Mouse (Mus musculus) neural tube, embryonic 15.5 days (tissue): ENCODE measurements around the gene Snx1. TPM values are rescaled to one million over a fixed set of nuclear protein-coding genes. Genes with fewer than 3 reads are reported as not detected.

ENCODE experiments used
- ATAC-seq: fragments of 200-750 bp; cut with Nextera tagmentation; 2 replicates; pipeline ENCODE4 v1.8.0; 2017; ENCODE audit warnings: mild to moderate bottlenecking, moderate TSS enrichment, moderate library complexity; ENCODE audit not compliant: low FRiP score
- H3K27ac ChIP-seq: fragments of 300-500 bp; sonication (generic); replicated peaks from 2 replicates; pipeline ENCODE4 v1.5.1; 2015; ENCODE audit warnings: mild to moderate bottlenecking, inconsistent platforms
- H3K27me3 ChIP-seq: fragments of 300-500 bp; sonication (generic); replicated peaks from 2 replicates; pipeline ENCODE4 v1.6.1; 2015; ENCODE audit warnings: inconsistent platforms
- H3K36me3 ChIP-seq: fragments of 300-500 bp; sonication (generic); 2 replicates; pipeline ENCODE4 v1.6.1; 2015; ENCODE audit warnings: inconsistent platforms
- H3K4me1 ChIP-seq: fragments of 300-500 bp; sonication (generic); 2 replicates; pipeline ENCODE4 v1.6.1; 2015; ENCODE audit warnings: inconsistent platforms
- H3K4me2 ChIP-seq: fragments of 300-500 bp; sonication (generic); 2 replicates; pipeline ENCODE4 v1.6.1; 2015; ENCODE audit warnings: inconsistent platforms, mild to moderate bottlenecking, moderate library complexity
- H3K4me3 ChIP-seq: fragments of 300-500 bp; sonication (generic); replicated peaks from 2 replicates; pipeline ENCODE4 v1.5.1; 2015; ENCODE audit warnings: mild to moderate bottlenecking, inconsistent platforms
- H3K9ac ChIP-seq: fragments of 300-500 bp; sonication (generic); replicated peaks from 2 replicates; pipeline ENCODE4 v1.6.1; 2015; ENCODE audit warnings: mild to moderate bottlenecking, inconsistent platforms
- H3K9me3 ChIP-seq: fragments of 300-500 bp; sonication (generic); replicated peaks from 2 replicates; pipeline ENCODE4 v1.6.1; 2016; ENCODE audit warnings: inconsistent platforms
- WGBS: fragments of 180-500 bp; shearing (Covaris S2); methylation state at CpG from one replicate; pipeline ENCODE4 v1.1.7; 2015; ENCODE audit warnings: mixed read lengths; 5-methylcytosine and 5-hydroxymethylcytosine counted together
- polyA plus RNA-seq: library from polyadenylated mRNA; unstranded; fragments of >200 nt; fragmentation: Nextera tagmentation; extraction: Ambion mirVana; gene quantifications from 2 replicates; pipeline ENCODE4 v1.2.1, GENCODE M21; 2015

Gene Snx1
- polyA plus RNA-seq, 1 experiment from 2014 or later: 70.4 TPM

DNA sequence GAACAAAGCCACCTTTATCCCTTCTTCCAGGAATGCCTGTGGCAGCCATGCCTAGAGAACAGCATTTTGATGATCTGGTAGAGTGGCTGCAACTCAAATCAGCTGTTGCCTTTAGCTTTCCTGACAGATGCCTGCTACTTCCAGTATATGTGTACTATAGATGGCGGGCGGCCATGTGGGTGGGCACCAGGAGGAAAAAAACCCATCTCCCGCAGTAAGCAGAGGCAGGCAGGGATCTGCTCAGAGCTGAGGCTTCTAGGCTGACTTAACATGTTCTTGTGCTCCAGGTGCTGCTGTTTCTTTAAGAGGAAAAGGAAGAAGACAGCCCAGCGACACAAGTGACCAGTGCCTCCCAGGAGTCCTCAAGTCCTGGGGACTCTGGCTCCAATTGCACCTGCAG is 87.1 kb downstream of the Snx1 start:
- no peak overlapping the region for H3K27ac ChIP-seq
- H3K9me3 ChIP-seq: no peaks in the 10 kb centered on the region
- peaks cover 30% of the 10 kb centered on the region for H3K36me3 ChIP-seq
- H3K27me3 ChIP-seq: no peaks in the 10 kb centered on the region
- no peak overlapping the region for H3K9ac ChIP-seq
- no peak for ATAC-seq
- 92% methylated on average over 4 of the region's 4 CpGs for WGBS
- H3K4me3 ChIP-seq: no peak overlapping the region
- no peak overlapping the region for H3K4me2 ChIP-seq
- no peaks in the 10 kb centered on the region for H3K4me1 ChIP-seq

- no peaks in the 10 kb centered on the region for H3K9me3 ChIP-seq
- H3K9ac ChIP-seq: no peak overlapping the region
- no peak for ATAC-seq
- no peak overlapping the region for H3K4me3 ChIP-seq
- H3K4me1 ChIP-seq: no peaks in the 10 kb centered on the region
- 99% methylated on average over 4 of the region's 4 CpGs for WGBS
- no peak overlapping the region for H3K4me2 ChIP-seq
- H3K36me3 ChIP-seq: peaks cover 30% of the 10 kb centered on the region
- no peak overlapping the region for H3K27ac ChIP-seq
- H3K27me3 ChIP-seq: no peaks in the 10 kb centered on the region
Measured at GRCm38 (mm10) chr9:66038581-66038980, 87.8 kb downstream of the Snx1 start.

Other genes with a start within 250 kb of the Snx1 start
- 21.2 and 64.0 TPM in 2 replicates for gene Pclaf, start 236.3 kb downstream of the Snx1 start, polyA plus RNA-seq
- 27.9 and 30.2 TPM in 2 replicates for gene Trip4, start 217.8 kb downstream of the Snx1 start, polyA plus RNA-seq
- 19.1 and 19.4 TPM in 2 replicates for gene Csnk1g1, start 217.7 kb downstream of the Snx1 start, polyA plus RNA-seq
- gene Ppib, start 66.4 kb downstream of the Snx1 start, polyA plus RNA-seq: 371 and 378 TPM in 2 replicates
- 10.7 and 12.1 TPM in 2 replicates for gene Snx22, start 56.9 kb downstream of the Snx1 start, polyA plus RNA-seq
- 73.7 and 100 TPM in 2 replicates for gene Ciao2a, start within 50 bp of the Snx1 start, polyA plus RNA-seq
- gene Dapk2, start 31.6 kb upstream of the Snx1 start, polyA plus RNA-seq: 0.69 and 2.0 TPM in 2 replicates
- 36.4 and 42.0 TPM in 2 replicates for gene Herc1, start 223.9 kb upstream of the Snx1 start, polyA plus RNA-seq